Mouse (Mus musculus) lung, adult 2 months (tissue): ENCODE results near the gene Cdx2.

Experiments used
- CTCF ChIP-seq: fragments of 200-500 bp; IDR thresholded peaks from 2 replicates; pipeline ENCODE4 v1.5.1; 2011; ENCODE audit warnings: mild to moderate bottlenecking, low read length, control low read depth; ENCODE audit not compliant: insufficient read depth
- POLR2A ChIP-seq: fragments of 200-500 bp; IDR thresholded peaks from 2 replicates; pipeline ENCODE4 v1.6.1; 2011; ENCODE audit warnings: low read depth, mild to moderate bottlenecking, control low read depth, low read length, borderline replicate concordance; ENCODE audit errors: extremely low read depth

DNA sequence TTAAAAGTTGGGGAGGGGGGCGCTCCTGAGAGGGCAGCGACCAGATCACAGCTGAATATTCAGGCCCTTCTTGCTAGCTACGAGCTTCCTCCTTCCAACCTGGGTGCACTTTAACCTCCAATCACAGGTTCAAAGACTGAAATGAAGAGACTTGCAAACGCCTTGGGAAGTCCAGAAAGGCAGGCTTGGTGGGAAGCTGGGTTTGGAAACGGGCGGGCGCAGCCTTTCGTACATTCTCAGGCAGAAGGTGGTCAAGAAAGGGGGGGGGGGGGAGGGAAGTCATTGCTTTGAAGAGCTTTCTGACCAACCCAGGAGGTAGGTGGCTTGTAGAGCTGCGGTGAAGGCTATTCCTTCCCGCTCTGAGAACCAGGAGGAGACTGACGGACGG, 322 bp upstream of the Cdx2 start:
- TF ChIP-seq POLR2A (no peak), CTCF (no peak)
